ENCODE assay signal across 8 mouse cellular contexts in the genomic region with DNA sequence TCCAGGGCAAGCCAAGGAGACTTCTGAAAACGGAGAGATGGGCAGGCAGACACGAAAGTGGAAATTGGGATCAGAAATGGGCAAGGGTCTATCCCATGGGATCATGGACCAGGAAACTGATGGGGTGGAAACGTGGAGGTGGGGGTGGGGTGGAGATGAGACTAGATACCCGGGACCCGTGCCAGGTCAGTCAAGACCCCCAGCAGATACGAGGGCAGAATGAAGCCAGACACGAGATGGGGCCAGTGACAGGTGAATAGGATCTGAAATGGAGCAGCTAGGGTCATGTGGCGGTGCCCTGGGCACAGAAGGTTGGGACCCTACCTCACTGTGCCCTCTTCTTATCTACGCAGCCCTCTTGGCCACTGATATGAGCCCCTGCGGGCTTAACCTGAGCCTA. TPM values are rescaled to one million over a fixed set of nuclear protein-coding genes. Genes with fewer than 3 reads are reported as not detected.
DNase-seq lines count a peak whose midpoint lies in the region; ATAC-seq and TF ChIP-seq lines count a peak whose summit lies in the region.

No protein-coding gene starts in this region.

- H3K36me3 ChIP-seq in heart, embryonic 14.5 days (ENCODE audit: control insufficient read depth, insufficient read depth, low read length) = peaks cover 57% of the 10 kb centered on the region
- peaks cover 42% of the 10 kb centered on the region for H3K36me3 ChIP-seq in embryonic facial prominence, embryonic 12.5 days
- H3K36me3 ChIP-seq in hindbrain, embryonic 15.5 days = peaks cover 26% of the 10 kb centered on the region
- peaks cover 36% of the 10 kb centered on the region for H3K36me3 ChIP-seq in midbrain, postnatal 0 days (ENCODE audit: insufficient read depth, low read length)

- H3K4me1 ChIP-seq in heart, embryonic 14.5 days (ENCODE audit: control insufficient read depth in 2 of 2, insufficient read depth in 2 of 2, low read length in 2 of 2) = peaks cover 24 to 33% of the 10 kb centered on the region in 2 experiments
- peaks cover 42% of the 10 kb centered on the region for H3K4me1 ChIP-seq in embryonic facial prominence, embryonic 12.5 days
- H3K4me1 ChIP-seq in hindbrain, embryonic 15.5 days (replicated peaks) = peaks cover 37% of the 10 kb centered on the region
- H3K4me1 ChIP-seq in midbrain, postnatal 0 days (ENCODE audit: insufficient read depth, low read length) = peaks cover 10% of the 10 kb centered on the region

- WGBS in heart, embryonic 14.5 days = 75% methylated on average over 10 of the region's 10 CpGs
- 85% methylated on average over 10 of the region's 10 CpGs for WGBS in embryonic facial prominence, embryonic 12.5 days
- WGBS in hindbrain, embryonic 15.5 days = 81% methylated on average over 10 of the region's 10 CpGs
- 84% methylated on average over 10 of the region's 10 CpGs for WGBS in midbrain, postnatal 0 days

- H3K27ac ChIP-seq in heart, embryonic 14.5 days (replicated peaks in 1 of 2; ENCODE audit: control insufficient read depth in 1 of 2, insufficient read depth in 1 of 2, low read depth in 2 of 2, low read length in 2 of 2) = no peak overlapping the region
- H3K27ac ChIP-seq in embryonic facial prominence, embryonic 12.5 days = no peak overlapping the region
- H3K27ac ChIP-seq in hindbrain, embryonic 15.5 days (replicated peaks) = peak overlapping the region; percentile 57; the same call in 1 of the 2 replicates
- H3K27ac ChIP-seq in midbrain, postnatal 0 days (ENCODE audit: low read depth, low read length) = 0 out of 2 replicates have a peak overlapping the region, but pooled peaks have one; percentile 62
- H3K27ac ChIP-seq in gastrocnemius, adult 2 months = no peak overlapping the region

- TF ChIP-seq CTCF in midbrain, postnatal 0 days (IDR thresholded peaks at IDR 0.05) = no peak
- no peak for TF ChIP-seq CTCF in gastrocnemius, adult 2 months (IDR thresholded peaks at IDR 0.05)

- no peak overlapping the region for H3K9ac ChIP-seq in heart, embryonic 14.5 days (ENCODE audit: low read length)
- H3K9ac ChIP-seq in embryonic facial prominence, embryonic 12.5 days = no peak overlapping the region
- no peak overlapping the region for H3K9ac ChIP-seq in hindbrain, embryonic 15.5 days
- no peak overlapping the region for H3K9ac ChIP-seq in midbrain, postnatal 0 days (replicated peaks; ENCODE audit: low read length, poor library complexity, severe bottlenecking)

- no peak overlapping the region for H3K4me3 ChIP-seq in heart, embryonic 14.5 days (ENCODE audit: control insufficient read depth in 1 of 2, insufficient read depth in 1 of 2, low read depth in 1 of 2, low read length in 2 of 2)
- peak overlapping the region; percentile 31; the same call in 1 of the 2 replicates for H3K4me3 ChIP-seq in embryonic facial prominence, embryonic 12.5 days
- H3K4me3 ChIP-seq in hindbrain, embryonic 15.5 days = no peak overlapping the region
- peak overlapping the region; percentile 22; the same call in 1 of the 2 replicates for H3K4me3 ChIP-seq in midbrain, postnatal 0 days (ENCODE audit: low read depth, low read length)
- no peak overlapping the region for H3K4me3 ChIP-seq in gastrocnemius, adult 2 months

- no peak for ATAC-seq in heart, embryonic 14.5 days (ENCODE audit: insufficient number of reproducible peaks, insufficient read depth, low FRiP score, low read depth)
- ATAC-seq in embryonic facial prominence, embryonic 12.5 days (ENCODE audit: insufficient number of reproducible peaks, insufficient read depth, low FRiP score, low TSS enrichment) = no peak
- no peak for ATAC-seq in hindbrain, embryonic 15.5 days (ENCODE audit: low FRiP score, low read depth)
- no peak for ATAC-seq in midbrain, postnatal 0 days (ENCODE audit: low FRiP score)
- no peak for ATAC-seq in frontal cortex, adult (ENCODE audit: low TSS enrichment)

- DNase-seq in heart, postnatal 10 days = no peak
- no peak for DNase-seq in midbrain, postnatal 0 days (ENCODE audit: low spot score)
- no peak for DNase-seq in gastrocnemius, adult 2 months
- no peak for DNase-seq in natural killer cell, adult 2 months (ENCODE audit: low spot score in 2 of 2)

- H3K4me2 ChIP-seq in heart, embryonic 14.5 days (ENCODE audit: low read length) = peak overlapping the region; percentile 81; the same call in 1 of the 2 replicates
- H3K4me2 ChIP-seq in embryonic facial prominence, embryonic 12.5 days (replicated peaks) = peak overlapping the region; percentile 55; the same call in 1 of the 2 replicates
- H3K4me2 ChIP-seq in hindbrain, embryonic 15.5 days = peak overlapping the region; percentile 66
- peak overlapping the region; percentile 48; the same call in 1 of the 2 replicates for H3K4me2 ChIP-seq in midbrain, postnatal 0 days (ENCODE audit: low read depth, low read length, poor library complexity, severe bottlenecking)

- intact Hi-C loops in heart, postnatal 10 days (cut with DNase I) = no loop called here
- intact Hi-C loops in gastrocnemius, adult 2 months (cut with DNase I) = no loop called here

- no peaks in the 10 kb centered on the region for H3K9me3 ChIP-seq in heart, embryonic 14.5 days (ENCODE audit: control insufficient read depth, low read length)
- no peaks in the 10 kb centered on the region for H3K9me3 ChIP-seq in embryonic facial prominence, embryonic 12.5 days
- no peaks in the 10 kb centered on the region for H3K9me3 ChIP-seq in hindbrain, embryonic 15.5 days
- H3K9me3 ChIP-seq in midbrain, postnatal 0 days (ENCODE audit: low read length) = no peaks in the 10 kb centered on the region

- peaks cover 7% of the 10 kb centered on the region; the same call in 1 of the 2 replicates for H3K27me3 ChIP-seq in heart, embryonic 14.5 days (ENCODE audit: control insufficient read depth, insufficient read depth, low read length)
- peaks cover 11% of the 10 kb centered on the region for H3K27me3 ChIP-seq in embryonic facial prominence, embryonic 12.5 days
- no peaks in the 10 kb centered on the region for H3K27me3 ChIP-seq in hindbrain, embryonic 15.5 days
- H3K27me3 ChIP-seq in midbrain, postnatal 0 days (ENCODE audit: insufficient read depth, low read length) = no peaks in the 10 kb centered on the region; the same call in 1 of the 2 replicates

RNA-seq across cellular contexts. Expression of a gene that starts 1.0 kb away (rescaled TPM):
- 0.42 and 0.58 TPM in 2 replicates for polyA plus RNA-seq in heart, embryonic 14.5 days (2014; fragmentation: Nextera tagmentation; extraction: Ambion mirVana)
- under 1 TPM; 0.20 to 0.53 TPM for total RNA-seq in heart, postnatal 10 days (2021)
- 0.87 and 1.1 TPM in 2 replicates for polyA plus RNA-seq in embryonic facial prominence, embryonic 12.5 days (2016; fragmentation: Nextera tagmentation; extraction: Ambion mirVana)
- 1.00 and 1.0 TPM in 2 replicates for polyA plus RNA-seq in hindbrain, embryonic 15.5 days (2015; fragmentation: Nextera tagmentation; extraction: Ambion mirVana)
- 0.55 and 0.85 TPM in 2 replicates for total RNA-seq in midbrain, postnatal 0 days (2014; rRNA removed)
- 0.27 and 0.36 TPM in 2 replicates for polyA plus RNA-seq in midbrain, postnatal 0 days (2015; fragmentation: Nextera tagmentation; extraction: Ambion mirVana)
- under 1 TPM; 0.08 to 0.39 TPM for total RNA-seq in gastrocnemius, adult 2 months (2021)

RNA-seq across cellular contexts. Expression of a gene that starts 15.0 kb away (rescaled TPM):
- 133 and 139 TPM in 2 replicates for polyA plus RNA-seq in heart, embryonic 14.5 days (2014; fragmentation: Nextera tagmentation; extraction: Ambion mirVana)
- 10 to 100 TPM; 46.1 to 48.7 TPM for total RNA-seq in heart, postnatal 10 days (2021)
- 207 and 212 TPM in 2 replicates for polyA plus RNA-seq in embryonic facial prominence, embryonic 12.5 days (2016; fragmentation: Nextera tagmentation; extraction: Ambion mirVana)
- polyA plus RNA-seq in hindbrain, embryonic 15.5 days (2015; fragmentation: Nextera tagmentation; extraction: Ambion mirVana) = 132 and 133 TPM in 2 replicates
- total RNA-seq in midbrain, postnatal 0 days (2014; rRNA removed) = 72.3 and 74.2 TPM in 2 replicates
- polyA plus RNA-seq in midbrain, postnatal 0 days (2015; fragmentation: Nextera tagmentation; extraction: Ambion mirVana) = 108 and 111 TPM in 2 replicates
- 10 to 100 TPM; 17.8 to 20.3 TPM for total RNA-seq in gastrocnemius, adult 2 months (2021)

RNA-seq across cellular contexts. Expression of a gene that starts 31.5 kb away (rescaled TPM):
- 19.5 and 22.7 TPM in 2 replicates for polyA plus RNA-seq in heart, embryonic 14.5 days (2014; fragmentation: Nextera tagmentation; extraction: Ambion mirVana)
- total RNA-seq in heart, postnatal 10 days (2021) = 10 to 100 TPM; 58.9 to 66.7 TPM
- 35.1 and 36.1 TPM in 2 replicates for polyA plus RNA-seq in embryonic facial prominence, embryonic 12.5 days (2016; fragmentation: Nextera tagmentation; extraction: Ambion mirVana)
- polyA plus RNA-seq in hindbrain, embryonic 15.5 days (2015; fragmentation: Nextera tagmentation; extraction: Ambion mirVana) = 27.1 and 30.9 TPM in 2 replicates
- total RNA-seq in midbrain, postnatal 0 days (2014; rRNA removed) = 63.9 and 71.2 TPM in 2 replicates
- 21.3 and 21.7 TPM in 2 replicates for polyA plus RNA-seq in midbrain, postnatal 0 days (2015; fragmentation: Nextera tagmentation; extraction: Ambion mirVana)
- 10 to 100 TPM; 25.8 to 29.9 TPM for total RNA-seq in gastrocnemius, adult 2 months (2021)

RNA-seq across cellular contexts. Expression of a gene that starts 47.5 kb away (rescaled TPM):
- polyA plus RNA-seq in heart, embryonic 14.5 days (2014; fragmentation: Nextera tagmentation; extraction: Ambion mirVana) = 114 and 119 TPM in 2 replicates
- 10 to 100 TPM; 37.5 to 38.4 TPM for total RNA-seq in heart, postnatal 10 days (2021)
- 147 and 152 TPM in 2 replicates for polyA plus RNA-seq in embryonic facial prominence, embryonic 12.5 days (2016; fragmentation: Nextera tagmentation; extraction: Ambion mirVana)
- polyA plus RNA-seq in hindbrain, embryonic 15.5 days (2015; fragmentation: Nextera tagmentation; extraction: Ambion mirVana) = 97.5 and 105 TPM in 2 replicates
- total RNA-seq in midbrain, postnatal 0 days (2014; rRNA removed) = 38.1 and 47.3 TPM in 2 replicates
- polyA plus RNA-seq in midbrain, postnatal 0 days (2015; fragmentation: Nextera tagmentation; extraction: Ambion mirVana) = 68.2 and 76.6 TPM in 2 replicates
- total RNA-seq in gastrocnemius, adult 2 months (2021) = 10 to 100 TPM; 11.2 to 13.1 TPM

RNA-seq across cellular contexts. Expression of a gene that starts 59.5 kb away (rescaled TPM):
- 37.0 and 38.2 TPM in 2 replicates for polyA plus RNA-seq in heart, embryonic 14.5 days (2014; fragmentation: Nextera tagmentation; extraction: Ambion mirVana)
- total RNA-seq in heart, postnatal 10 days (2021) = 10 to 100 TPM; 17.5 to 18.0 TPM
- polyA plus RNA-seq in embryonic facial prominence, embryonic 12.5 days (2016; fragmentation: Nextera tagmentation; extraction: Ambion mirVana) = 69.0 and 75.4 TPM in 2 replicates
- polyA plus RNA-seq in hindbrain, embryonic 15.5 days (2015; fragmentation: Nextera tagmentation; extraction: Ambion mirVana) = 58.1 and 60.9 TPM in 2 replicates
- 41.0 and 43.3 TPM in 2 replicates for total RNA-seq in midbrain, postnatal 0 days (2014; rRNA removed)
- polyA plus RNA-seq in midbrain, postnatal 0 days (2015; fragmentation: Nextera tagmentation; extraction: Ambion mirVana) = 60.3 and 72.4 TPM in 2 replicates
- total RNA-seq in gastrocnemius, adult 2 months (2021) = 10 to 100 TPM in 1 of 2 experiments, 1 to 10 TPM in 1; 3.6 to 11.8 TPM

Comparison
In these comparisons a context has a peak if more than half of its experiments do, and no peak if none do; other contexts are left out.
1. H3K27ac ChIP-seq: peak in hindbrain, embryonic 15.5 days (single experiment) and midbrain, postnatal 0 days (single experiment); none in heart, embryonic 14.5 days (0 of 2), embryonic facial prominence, embryonic 12.5 days (single experiment) and gastrocnemius, adult 2 months (single experiment).
2. H3K4me3 ChIP-seq: peak in embryonic facial prominence, embryonic 12.5 days (single experiment) and midbrain, postnatal 0 days (single experiment); none in heart, embryonic 14.5 days (0 of 2), hindbrain, embryonic 15.5 days (single experiment) and gastrocnemius, adult 2 months (single experiment).
3. Peak in every context shown above with its lines, with median percentiles within 50 percentile points of each other: H3K4me2 ChIP-seq.